Mouse (Mus musculus) adrenal gland, postnatal 4 days (tissue): ENCODE data around the gene Slc38a7. TPM values are rescaled to one million over a fixed set of nuclear protein-coding genes. Genes with fewer than 3 reads are reported as not detected.
A peak's percentile ranks its signal among the peaks of the same experiment; 100 is the strongest.
"Not testable (repeated sequence)": the region's sequence is repeated elsewhere in the genome, so short reads cannot be mapped to it uniquely, and the experiment has no call there.

Experiments used
- DNase-seq, 2 experiments: peaks; one replicate each; pipeline ENCODE4 v3.0.0; 2021 to 2022; ENCODE audit warnings: low spot score in 2 of 2, mixed read lengths in 2 of 2
- long read RNA-seq, 2 experiments: library from polyadenylated mRNA; stranded (forward); transcript quantifications; one replicate each; pipeline ENCODE4 v2.0.0; 2021
- total RNA-seq, 2 experiments: library from RNA; stranded (reverse); gene quantifications; 2 replicates each; pipeline ENCODE4 v1.2.3; 2021

The Slc38a7 gene
- total RNA-seq: 10 to 100 TPM; 25.3 to 25.5 TPM
- long read RNA-seq, experiment 1, transcript Slc38a7-204 (12 exons, 3,315 nt): major isoform, 8 of 14 reads
- long read RNA-seq, experiment 1, partial matches to known transcripts: 0 of 14 reads
- long read RNA-seq, experiment 1, other reads (novel, unspliced or antisense): 6 of 14 reads
- long read RNA-seq, experiment 2, transcript Slc38a7-204 (12 exons, 3,315 nt): major isoform, 14 of 32 reads
- long read RNA-seq, experiment 2, partial matches to known transcripts: 10 of 32 reads
- long read RNA-seq, experiment 2, other reads (novel, unspliced or antisense): 7 of 32 reads

DNA sequence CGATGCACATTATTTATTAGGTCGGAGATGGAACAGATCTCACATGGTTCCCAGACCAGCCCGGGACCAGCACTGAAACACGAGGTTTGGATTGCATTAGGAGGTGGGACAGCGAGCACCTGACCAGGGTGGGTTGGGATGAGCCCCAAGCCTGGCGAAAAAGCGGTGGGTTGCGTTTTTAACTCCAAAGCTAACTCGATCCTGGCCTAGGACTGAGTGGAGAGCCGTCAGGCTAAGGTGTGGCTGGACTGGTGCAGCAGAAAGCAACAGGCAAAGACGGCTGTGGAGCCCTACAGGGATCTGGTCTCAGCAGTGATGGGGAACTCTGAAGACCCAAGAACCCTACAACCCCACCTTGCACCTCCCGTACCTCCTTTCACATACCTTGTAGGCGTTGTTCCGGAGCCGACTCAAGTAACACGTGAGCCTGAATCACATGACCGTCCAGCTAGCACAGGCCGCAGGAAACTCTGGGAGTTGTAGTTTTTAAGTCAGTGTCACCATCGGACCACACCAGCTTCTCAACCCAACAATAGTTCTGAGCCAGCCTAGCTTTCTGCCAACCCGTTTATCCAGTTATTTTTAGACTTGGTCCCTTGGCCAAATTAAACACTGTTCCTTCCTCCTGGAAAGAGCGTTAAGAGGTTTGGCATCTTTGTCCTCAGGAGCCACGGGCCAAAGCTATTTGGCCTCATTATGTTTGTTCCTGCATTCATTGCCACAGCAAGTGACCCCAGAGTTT is at the start of gene Slc38a7:
Gene Slc38a7 (minus strand): TSS at position 438 of the 742 bp plus-strand sequence.
- DNase-seq: peak in 1 of 2 experiments; percentile 30

GRCm38 (mm10) chr8:95901864-95902263 is 48.5 kb upstream of the Slc38a7 start:
- no peak for DNase-seq

- DNase-seq: no peak
These were observed 40.4 kb upstream of the Slc38a7 start for GRCm38 (mm10) chr8:95893701-95894100.

DNA sequence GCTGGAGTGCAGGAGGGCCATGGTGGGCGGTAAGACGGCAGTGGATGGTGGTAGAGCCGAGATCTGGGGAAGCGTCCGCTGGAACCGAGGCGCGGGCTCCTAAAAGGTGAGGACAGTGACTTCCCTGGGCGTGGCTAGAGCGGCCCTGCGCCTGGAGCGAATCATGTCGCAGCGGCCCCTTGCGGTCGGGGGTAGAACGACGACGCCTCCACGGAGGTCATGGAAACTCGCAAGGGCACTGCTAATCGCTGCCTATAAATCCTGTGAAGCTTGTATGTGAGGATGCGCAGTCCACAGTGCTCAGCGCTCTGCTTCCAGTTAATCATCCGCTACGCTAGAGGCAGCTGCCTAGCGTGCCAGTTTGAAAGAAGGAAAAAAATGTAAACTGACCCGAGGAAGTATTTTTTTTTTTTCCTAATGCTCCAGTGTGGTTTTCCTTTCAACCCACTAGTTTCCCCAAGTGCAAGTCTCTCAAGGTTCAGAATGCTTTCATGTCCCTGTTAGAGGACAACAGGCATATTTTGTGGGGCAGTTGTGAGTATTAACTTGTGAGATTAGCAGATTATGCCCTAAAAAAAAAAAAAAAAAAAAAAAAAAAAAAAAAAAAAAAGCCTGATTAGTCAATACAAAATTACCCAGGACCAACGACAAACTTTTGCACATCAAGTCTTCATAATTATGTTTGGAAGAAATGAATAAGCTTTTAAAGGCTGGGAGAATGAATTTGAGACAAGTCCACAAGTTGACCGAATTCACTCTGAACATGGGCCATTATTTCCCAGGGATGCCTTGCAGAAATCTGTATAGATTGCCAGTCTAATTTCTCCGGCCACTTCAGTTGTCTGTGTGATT is 35.2 kb upstream of the Slc38a7 start, which contains the start of gene Got2:
Gene Got2 (minus strand): TSS at position 263 of the 852 bp plus-strand sequence.
- peak; percentile 82 to 86 for DNase-seq

DNA sequence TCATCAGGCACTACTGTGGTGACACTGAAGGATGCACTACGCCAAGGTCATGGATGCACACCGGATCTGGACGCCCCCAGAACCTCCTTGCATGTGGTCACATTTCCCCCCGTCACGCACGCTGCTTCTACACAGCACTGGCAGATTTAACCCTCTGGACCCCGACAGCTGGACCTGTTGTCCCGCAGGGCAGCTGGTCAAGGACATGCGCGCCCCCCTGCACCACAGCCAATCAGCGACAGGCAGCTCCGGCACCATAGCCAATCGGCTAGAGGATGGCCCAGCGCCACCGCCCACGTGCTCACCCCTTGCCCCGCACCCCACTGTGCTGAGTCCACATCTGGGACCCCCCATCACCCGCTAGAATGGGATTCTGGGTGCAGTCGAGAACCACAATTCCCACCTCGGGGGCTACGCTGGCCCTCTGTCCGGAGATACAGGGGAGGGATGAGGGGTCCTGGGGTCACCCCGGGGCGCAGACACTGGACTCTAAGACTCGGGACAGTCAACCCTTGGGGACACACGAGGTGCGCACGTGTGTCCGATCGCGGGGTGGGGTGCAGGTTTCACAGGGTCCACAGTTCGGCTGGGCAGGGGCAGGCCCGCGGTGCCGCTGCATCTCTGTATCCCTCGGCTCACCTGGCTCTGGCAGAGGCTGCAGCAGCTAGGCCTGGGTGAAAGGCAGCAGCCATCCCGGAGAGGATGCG is 34.4 kb upstream of the Slc38a7 start:
- peak; percentile 58 to 59 for DNase-seq

GRCm38 (mm10) chr8:95886647-95887577 is 33.6 kb upstream of the Slc38a7 start:
- DNase-seq: no peak

DNA sequence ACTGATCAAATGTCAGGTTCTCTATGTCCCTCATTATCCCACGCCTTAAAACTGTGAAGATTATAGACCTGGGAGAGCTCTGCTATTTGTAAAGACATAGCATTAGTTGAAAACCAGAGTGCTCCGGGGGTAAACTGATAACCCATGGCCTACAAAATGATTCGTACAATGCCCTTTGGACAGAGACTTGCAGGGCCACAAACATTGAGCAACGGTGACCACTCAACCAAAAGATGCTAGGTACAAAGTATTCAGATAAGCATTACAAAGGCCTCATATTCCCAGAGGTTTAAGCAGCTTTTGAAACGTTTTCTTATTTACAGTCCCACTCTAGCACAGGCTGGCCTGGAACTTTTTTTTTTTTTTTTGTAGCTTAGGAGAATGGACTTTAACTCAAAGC is 32.6 kb upstream of the Slc38a7 start:
- DNase-seq: no peak

DNA sequence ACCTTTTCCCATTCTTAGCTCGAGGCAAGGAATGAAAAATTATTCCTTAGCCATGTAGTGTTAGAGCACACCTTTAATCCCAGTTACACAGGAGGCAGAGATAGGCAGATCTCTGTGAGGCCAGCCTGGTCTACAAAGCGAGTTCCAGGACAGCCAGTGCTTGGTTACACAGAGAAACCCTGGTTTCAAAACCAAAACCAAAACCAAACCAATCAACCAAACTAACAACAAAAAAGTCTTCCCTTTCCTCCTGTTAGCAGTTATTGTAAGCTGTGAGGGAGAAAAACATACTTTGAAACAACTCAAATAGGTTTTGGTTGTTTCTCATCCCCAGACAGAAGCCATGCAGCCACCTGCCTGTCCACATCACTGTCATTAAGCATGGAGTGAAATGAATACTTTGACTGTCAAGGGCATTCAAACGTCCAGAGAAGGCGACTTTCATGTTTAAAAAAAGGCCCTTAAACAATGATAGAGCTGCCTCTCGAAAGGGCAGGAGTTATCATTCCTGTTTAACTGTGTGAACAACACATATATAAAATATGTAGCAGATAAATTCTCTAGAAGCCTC is 32.0 kb upstream of the Slc38a7 start:
- DNase-seq: no peak

GRCm38 (mm10) chr8:95884491-95884890 is 31.2 kb upstream of the Slc38a7 start:
- DNase-seq: no peak

GRCm38 (mm10) chr8:95882191-95882590 is 28.9 kb upstream of the Slc38a7 start:
- DNase-seq: no peak

GRCm38 (mm10) chr8:95881576-95881975 is 28.2 kb upstream of the Slc38a7 start:
- no peak for DNase-seq

DNA sequence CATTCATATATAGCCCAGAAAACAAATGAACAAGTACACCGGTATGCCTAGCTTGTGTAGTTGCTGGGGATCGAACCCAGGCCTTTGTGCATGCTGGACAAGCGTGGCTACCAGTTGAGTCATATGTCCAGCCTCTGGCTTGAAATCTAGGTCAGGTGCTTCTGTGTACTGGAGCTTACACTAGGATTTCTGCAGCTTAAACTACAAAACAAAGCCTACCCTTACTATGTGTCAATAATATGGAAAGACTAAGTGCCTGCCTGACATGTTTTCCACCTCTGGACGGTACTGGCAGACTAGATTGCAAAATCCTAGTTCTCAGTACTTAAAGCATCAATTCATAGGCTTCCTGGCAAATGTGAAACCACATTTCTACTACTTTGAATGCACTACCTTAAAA is 26.5 kb upstream of the Slc38a7 start:
- DNase-seq: no peak

DNA sequence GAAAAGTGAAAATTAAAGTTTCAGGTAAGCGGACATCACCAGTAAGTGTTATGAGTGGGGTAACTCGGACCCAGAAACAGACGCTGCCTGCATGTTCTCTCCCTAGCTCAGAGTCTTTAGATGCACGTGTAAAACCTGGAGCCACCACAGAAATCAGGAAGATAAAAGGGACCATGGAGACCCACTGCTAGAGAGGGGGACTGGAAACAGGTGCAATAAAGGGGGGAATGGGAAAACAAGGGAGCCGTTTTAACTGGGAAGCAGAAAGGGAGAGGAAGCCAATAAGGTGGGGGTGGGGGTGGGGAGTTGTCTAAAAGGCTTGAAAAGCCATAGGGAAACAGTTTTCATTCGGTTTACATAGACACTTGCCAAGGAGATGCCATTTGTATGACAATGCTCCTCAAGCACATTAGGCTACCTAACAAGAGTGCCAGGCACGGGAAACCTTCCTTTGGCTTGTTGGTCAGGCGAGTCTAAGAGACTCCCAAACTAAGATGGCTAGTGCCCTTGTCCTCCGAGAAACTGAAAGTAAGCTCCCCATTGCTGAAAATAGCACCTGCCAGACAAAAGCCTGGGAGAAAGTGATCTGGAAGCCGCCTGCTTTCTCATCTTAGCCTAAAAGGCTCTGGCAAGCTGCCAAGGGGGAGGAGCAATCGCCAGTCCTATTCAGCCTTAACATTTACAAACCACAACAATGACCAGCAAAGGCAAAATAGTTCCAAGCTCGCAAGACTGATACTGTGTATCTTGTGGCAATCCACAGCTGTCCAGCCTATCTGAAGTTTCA is 25.0 kb upstream of the Slc38a7 start:
- peak in 1 of 2 experiments; percentile 26 for DNase-seq

- no peak for DNase-seq
These were observed 21.9 kb upstream of the Slc38a7 start for GRCm38 (mm10) chr8:95875270-95875669.

GRCm38 (mm10) chr8:95871690-95872089 is 18.4 kb upstream of the Slc38a7 start:
- no peak for DNase-seq

DNA sequence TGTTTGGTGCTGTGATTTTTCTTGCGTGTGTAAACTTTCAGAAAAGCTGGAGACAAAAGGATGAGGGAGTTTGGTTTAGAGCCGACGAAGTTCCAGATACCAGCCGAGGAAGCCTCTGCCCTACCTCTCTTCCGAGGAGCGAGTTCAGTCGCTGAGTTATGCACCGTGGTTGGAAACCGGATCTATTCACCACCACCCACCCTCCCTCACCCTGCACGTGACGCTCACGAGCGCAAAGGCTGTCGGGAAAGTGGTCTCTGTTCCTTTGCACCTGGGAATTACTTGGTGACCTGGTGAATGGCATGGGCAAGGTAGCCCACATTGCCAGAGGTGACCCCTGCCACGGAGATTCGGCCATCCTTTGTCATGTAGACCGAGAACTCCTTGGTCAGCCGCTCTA is 11.5 kb upstream of the Slc38a7 start:
- not testable (repeated sequence) for DNase-seq

DNA sequence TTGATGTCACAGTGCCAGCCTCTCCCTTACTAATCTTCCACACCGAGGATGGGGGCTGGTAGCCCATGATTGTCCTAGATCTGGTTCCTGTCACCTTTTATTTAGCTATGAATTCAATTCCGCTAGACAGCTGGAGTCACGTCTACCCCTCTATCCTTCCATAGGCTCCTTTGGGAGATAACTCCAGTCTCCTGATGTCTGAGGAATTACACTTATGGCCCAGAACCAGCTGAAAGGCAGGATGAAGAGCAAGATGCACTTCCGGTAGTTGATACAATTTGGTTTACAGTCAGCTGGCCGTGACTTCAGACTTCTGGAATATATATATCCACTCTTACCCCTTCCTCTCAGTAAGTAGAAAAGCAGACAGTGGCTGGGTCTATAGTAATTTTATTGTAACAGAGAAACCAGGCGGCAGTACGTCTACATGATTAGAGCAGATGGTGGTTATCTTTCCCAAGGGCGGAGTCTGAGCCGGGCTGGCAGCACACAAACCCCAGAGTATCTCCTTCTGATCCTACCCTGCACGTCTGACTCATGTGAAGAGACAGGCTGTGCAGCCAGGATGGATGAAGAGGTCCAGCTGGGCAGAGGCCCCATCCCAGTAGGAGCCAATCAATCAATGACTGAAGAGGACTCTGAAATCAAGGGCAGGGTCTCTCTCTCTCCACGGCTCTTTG is 10.6 kb upstream of the Slc38a7 start:
- DNase-seq: not testable (repeated sequence)

DNA sequence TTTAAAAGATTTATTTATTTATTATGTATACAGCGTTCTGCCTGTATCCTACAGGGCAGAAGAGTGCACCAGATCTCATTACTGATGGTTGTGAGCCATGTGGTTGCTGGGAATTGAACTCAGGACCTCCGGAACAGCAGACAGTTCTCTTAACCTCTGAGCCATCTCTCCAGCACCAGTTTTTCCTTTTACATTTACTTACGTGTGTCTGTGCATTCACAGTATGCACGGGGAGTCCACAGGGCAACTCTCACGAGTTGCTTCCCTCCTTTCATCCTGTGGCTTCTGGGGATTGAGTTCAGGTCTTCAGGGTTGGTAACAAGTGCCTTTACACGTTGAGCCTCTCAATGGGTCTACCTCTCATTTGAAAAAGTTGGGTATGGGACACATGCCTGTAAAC is 835 bp upstream of the Slc38a7 start:
- no peak for DNase-seq
